Mouse (Mus musculus) mature B cell (primary cell): ENCODE results near the gene Sdk1.

Source experiments
- in situ Hi-C: fragments of 300-500 bp; cut with MboI; formaldehyde crosslinking; loops from 2 replicates; pipeline ENCODE4 v1.14.3; 2019

The Sdk1 gene

GRCm38 (mm10) chr5:141886006-141886405, 644.7 kb downstream of the Sdk1 start:
- in situ Hi-C loops = no loop called here

GRCm38 (mm10) chr5:141889766-141890165, 648.5 kb downstream of the Sdk1 start:
- in situ Hi-C loops = no loop called here

DNA sequence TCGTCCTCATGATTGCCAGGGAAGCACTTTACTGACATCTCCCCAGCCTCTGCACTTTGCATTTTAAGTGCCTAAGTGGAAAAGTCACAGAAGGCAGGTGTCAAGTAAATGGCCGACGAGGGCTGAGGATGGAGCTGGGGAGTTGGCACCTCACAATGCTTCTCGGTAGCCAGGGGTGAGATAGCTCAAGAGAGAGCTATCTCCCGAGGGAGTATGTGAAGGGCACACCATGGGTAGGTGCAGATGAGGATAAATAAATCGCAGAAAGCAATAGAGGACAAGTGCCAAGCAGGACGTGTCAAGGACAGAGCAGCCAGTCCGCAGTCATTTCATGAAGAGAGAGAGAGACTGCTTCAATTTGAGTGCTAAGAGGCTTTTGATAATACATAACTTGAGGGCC, 655.1 kb downstream of the Sdk1 start:
- in situ Hi-C loops = no loop called here

- in situ Hi-C loops = no loop called here
Observed at GRCm38 (mm10) chr5:141897481-141897880, 656.2 kb downstream of the Sdk1 start.

DNA sequence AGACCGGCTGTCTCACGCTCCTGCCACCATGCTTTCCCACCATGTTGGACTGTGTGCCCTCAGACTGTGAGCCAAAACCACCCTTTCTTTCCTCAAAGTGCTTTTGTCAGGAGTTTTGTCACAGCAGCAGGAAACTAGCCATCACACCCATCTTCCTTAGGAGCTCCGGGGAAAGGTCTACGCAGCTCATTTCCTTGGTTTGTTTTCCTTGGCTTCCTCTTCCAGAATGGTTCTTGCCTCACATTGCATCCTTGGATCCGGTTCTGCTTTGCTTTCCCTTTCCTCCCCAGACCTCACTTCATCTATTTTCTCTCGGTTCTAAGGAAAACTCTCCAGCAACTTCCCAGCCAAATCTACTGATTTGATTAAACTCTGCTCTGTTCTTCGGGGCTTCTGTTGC, 658.5 kb downstream of the Sdk1 start:
- in situ Hi-C loops = no loop called here

GRCm38 (mm10) chr5:141902544-141903250, 661.4 kb downstream of the Sdk1 start:
- in situ Hi-C loops = no loop called here

DNA sequence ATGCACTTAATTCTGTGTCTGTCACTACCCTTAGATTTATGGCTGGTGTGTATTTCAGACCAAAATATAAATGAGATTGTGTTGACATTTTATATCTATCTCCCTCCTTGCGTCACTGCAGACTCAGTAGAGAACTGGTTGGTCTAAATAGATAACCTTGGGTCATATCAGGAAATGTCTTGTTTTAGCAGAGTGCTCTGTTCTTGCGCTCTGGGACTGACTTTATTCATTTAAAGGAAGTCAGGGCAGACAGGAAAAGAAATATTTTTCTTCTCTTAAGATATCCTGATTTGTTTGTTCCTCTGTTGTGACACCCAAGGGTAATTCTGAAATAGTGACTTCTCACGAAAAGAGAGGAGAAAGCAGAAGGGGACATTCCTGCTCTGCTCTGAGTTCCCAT, 669.2 kb downstream of the Sdk1 start:
- in situ Hi-C loops = no loop called here

GRCm38 (mm10) chr5:141910886-141911285, 669.6 kb downstream of the Sdk1 start:
- in situ Hi-C loops = no loop called here

DNA sequence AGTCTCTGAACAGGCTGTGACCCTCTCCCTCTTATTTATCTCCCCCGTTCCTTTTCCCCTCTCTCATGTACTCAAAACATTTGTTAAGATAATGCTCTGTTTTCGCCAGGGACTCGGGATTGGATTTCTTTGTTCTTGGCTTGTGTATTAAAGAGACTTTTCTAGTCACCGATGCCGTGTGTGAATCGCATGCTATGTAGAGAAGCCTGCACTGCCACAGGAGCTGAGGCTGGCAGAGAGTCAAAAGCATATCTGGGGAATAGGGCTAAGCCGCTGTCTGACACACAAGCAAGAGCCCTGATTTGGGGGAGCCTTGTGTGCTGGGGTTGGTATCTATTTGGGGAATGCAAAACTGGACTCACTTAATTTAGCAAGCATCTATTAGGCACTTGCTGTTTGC, 671.6 kb downstream of the Sdk1 start:
- in situ Hi-C loops = no loop called here

GRCm38 (mm10) chr5:141916954-141917353, 675.7 kb downstream of the Sdk1 start:
- in situ Hi-C loops = no loop called here

GRCm38 (mm10) chr5:141939000-141939399, 697.7 kb downstream of the Sdk1 start:
- in situ Hi-C loops = no loop called here

- in situ Hi-C loops = no loop called here
Observed at GRCm38 (mm10) chr5:141940636-141941035, 699.3 kb downstream of the Sdk1 start.

GRCm38 (mm10) chr5:141950791-141951190, 709.5 kb downstream of the Sdk1 start:
- in situ Hi-C loops = no loop called here

DNA sequence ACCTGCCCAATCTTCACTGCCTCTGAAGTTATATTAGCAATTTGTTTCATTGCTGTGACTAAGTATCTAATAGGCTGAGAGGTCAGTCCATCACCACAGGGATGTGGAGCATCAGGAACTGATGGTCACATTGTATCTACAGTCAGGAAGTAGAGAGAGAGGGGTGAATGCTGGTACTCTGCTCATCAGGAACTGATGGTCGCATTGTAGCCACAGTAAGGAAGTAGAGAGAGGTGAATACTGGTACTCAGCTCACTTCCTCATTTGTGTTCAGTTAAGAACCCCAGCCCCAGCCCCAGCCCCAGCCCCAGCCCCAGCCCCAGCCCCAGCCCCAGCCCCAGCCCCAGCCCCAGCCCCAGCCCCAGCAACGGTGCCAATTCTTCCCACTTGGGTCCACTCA, 711.0 kb downstream of the Sdk1 start:
- in situ Hi-C loops = no loop called here

- in situ Hi-C loops = no loop called here
Observed at GRCm38 (mm10) chr5:141952708-141953490, 711.6 kb downstream of the Sdk1 start.

DNA sequence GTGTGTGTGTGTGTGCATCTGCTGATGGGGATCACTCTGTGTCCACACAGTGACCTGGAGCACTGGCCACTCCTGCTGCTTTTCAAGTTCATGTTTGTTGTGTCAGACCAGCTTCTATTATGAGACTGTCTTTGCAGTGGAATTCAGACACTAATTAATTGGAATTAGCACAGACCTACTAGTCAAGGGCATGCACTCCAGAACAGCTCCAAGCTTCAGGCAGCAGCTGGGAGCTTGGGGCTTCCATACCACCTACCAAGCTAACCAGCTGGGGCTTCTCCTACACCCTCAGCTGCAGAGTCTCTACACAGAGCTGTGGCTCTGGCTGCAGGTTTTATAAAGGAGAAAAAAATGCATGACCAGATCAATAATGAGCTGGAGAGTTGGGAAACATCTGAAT, 729.8 kb downstream of the Sdk1 start:
- in situ Hi-C loops = no loop called here

DNA sequence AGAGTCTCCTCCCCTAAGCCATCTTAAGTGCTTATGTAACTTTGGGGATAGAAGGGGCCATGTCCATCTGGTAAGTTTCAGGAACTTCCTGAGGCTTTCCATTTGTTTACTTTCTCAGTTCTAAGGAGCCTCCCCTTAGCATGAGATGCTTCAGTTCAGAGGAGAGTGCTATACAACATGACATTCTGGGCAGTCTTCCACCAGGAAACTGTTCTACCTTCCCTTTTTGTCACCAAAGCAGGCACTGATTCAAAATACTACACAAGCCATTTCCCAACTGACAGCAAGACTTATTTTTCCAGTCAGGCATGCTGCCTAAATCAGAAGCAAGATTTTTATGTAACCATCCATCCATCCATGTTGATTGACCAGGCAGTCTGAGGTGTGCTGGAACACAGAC, 738.2 kb downstream of the Sdk1 start:
- in situ Hi-C loops = no loop called here

GRCm38 (mm10) chr5:141980746-141981145, 739.5 kb downstream of the Sdk1 start:
- in situ Hi-C loops = no loop called here

DNA sequence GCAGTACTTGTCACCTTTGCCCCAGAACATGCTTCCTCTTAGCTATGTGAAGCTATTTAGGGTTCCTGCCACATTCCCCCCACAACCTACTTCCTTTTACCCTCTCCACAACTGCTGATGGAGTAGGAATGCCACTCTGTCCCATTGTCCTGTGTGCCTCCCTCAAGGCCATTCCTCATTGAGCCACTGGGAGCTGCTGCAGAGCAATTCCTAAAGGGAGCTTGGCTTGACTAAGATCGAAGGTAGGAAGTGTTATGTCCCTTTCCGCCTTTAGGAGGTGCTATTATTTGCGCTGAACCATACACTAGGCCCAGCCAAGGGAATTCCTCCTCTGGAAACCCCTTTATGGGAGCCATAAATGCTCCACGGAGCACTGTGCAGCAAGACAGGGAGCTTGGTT, 743.0 kb downstream of the Sdk1 start:
- in situ Hi-C loops = no loop called here

DNA sequence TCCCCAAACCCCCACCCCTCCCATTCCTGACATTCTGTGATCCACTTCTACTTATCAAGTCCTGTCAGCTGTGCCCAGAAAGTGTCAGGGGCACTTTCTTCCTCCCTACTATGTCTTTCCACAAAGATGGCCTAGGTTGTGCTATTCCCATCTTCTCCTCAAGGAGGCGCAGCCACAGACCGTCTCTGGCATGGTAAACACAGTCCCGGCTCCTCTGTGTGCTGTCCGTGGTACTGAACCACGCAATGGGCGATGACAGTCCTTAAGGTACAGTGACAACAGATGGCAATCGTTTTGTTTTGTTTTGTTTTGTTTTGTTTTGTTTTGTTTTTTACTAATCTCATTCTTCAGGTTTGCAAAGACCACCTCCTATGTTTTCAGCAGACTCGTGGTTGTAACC, 743.7 kb downstream of the Sdk1 start:
- in situ Hi-C loops = no loop called here

- in situ Hi-C loops = no loop called here
Observed at GRCm38 (mm10) chr5:141985551-141985950, 744.3 kb downstream of the Sdk1 start.

DNA sequence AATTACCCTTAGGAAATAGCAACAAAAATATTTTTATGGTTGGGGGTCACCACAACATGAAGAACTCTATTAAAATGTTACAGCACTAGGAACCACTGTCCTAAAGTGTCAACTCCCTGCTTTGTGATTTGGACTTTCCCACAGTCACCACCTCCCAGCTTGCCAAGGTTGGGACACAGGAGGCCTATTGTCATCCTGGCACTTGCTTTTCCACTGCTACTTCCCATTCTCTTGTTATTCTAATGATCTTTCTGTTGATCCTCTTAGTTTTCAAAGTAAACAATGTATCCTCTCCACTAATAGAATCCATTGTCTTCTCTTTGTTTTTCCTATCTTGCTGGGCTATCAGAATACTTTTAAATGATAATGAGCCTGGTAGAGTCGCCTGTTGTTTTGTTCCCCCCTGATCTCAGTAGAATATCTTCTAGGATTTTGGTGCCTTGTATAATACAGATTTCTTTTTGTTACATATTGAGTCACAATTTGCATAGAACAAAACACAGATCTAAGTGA, 746.1 kb downstream of the Sdk1 start:
- in situ Hi-C loops = no loop called here

DNA sequence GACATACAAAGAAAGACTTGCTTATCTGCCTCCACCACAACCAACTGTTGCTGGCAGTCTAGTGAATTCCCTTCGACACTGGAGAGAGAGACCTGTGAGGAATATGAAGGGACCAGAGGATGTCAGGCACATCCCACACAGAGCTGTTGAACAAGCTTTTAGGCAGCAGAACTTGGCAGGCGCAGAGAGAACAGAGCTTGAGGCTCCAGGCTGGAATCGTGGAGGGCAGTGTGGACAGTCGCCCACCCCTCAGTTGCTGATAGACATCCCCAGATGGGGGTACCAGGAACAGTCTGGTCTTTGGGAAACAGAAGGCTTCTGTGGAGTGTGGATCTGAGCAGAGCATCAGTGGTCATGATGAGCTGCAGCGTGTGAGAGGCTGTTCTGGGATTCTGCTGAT, 747.4 kb downstream of the Sdk1 start:
- in situ Hi-C loops = no loop called here
